Mouse (Mus musculus) cerebellum, postnatal 4 days (tissue): ENCODE data around the gene Slc6a21.
"Not testable (repeated sequence)": the region's sequence is repeated elsewhere in the genome, so short reads cannot be mapped to it uniquely, and the experiment has no call there.

Source experiments
- DNase-seq, 2 experiments: peaks; one replicate each; pipeline ENCODE4 v3.0.0; 2022; ENCODE audit warnings: low spot score in 2 of 2, mixed read lengths in 1 of 2

Gene Slc6a21

DNA sequence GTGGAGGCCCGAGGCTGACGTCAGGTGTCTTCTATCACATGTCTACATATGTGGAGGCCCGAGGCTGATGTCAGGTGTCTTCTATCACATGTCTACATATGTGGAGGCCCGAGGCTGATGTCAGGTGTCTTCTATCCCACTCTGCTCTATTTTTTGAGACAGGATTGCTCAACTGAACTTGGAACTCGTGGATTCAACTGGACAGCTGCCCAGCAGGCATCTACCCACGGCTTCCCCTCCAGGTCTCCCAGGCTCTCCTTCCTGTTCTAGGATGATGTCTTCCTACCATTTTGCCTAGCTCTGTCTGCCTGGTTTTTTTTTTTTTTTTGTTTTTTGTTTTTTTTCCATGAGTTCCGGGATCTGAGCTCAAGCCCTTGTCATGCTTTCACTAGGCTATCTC lies 21.5 kb upstream of the Slc6a21 start:
- DNase-seq, result not testable (repeated sequence)

DNA sequence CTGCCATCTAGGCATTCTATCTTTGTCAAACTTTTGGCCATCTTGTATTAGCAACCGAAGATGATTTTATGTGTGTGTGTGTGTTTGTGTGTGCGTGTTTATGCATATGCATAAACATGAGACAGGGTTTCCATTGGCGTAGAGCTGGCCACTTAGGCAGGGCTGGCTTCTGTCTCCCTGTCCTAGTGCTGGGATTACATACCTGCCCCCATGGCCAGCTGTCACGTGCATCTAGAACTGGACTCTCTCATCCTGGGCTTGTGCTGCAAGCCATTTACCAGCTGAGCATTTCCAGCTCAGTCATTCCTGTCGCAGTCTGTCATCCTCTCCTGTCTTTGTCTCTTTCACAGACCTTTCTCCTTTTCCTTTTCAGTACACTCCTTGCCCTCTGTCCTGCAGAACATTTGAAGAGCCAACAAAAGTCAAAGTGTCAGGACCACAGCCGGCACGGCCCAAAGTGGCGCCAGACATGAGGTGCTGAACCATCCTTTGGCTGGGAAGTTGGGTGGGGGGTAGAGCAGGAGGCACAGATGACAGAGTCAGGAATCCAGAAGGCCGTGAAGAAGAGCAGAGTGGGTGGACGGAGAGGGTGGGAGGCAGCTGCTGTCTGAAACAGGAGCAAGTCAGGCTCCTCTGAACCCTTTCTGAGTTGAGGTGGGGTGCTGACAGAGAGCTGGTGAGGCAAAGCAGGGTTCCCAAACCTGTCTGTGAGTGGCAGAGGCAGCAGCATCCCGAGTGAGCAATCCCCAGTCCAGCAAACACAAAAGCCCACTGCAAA lies 20.1 kb upstream of the Slc6a21 start:
- DNase-seq, result no peak

- no peak for DNase-seq
These were observed 18.0 kb upstream of the Slc6a21 start for GRCm38 (mm10) chr7:45259281-45259680.

GRCm38 (mm10) chr7:45262266-45262665 lies 15.0 kb upstream of the Slc6a21 start:
- no peak for DNase-seq

GRCm38 (mm10) chr7:45263006-45263607 lies 14.2 kb upstream of the Slc6a21 start:
- no peak for DNase-seq

DNA sequence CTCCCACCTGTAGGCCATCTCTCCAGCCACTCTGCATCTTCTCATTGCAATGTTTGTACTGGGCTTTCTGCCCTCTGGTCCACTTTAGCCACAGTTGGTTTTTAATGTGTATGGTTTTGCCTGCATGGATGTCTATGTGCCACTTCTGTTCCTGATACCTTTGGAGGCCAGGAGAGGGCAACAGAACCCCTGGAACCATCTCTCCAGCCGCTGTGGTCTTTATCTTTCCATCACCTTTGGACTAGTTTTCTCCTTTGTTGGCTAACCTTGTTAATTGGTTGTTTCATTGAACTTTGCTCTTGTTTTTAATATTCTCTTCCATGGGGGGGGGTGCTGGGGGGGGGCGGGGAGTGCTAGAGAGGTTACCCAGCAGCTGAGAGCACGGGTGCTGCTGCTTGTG lies 13.0 kb upstream of the Slc6a21 start:
- no peak for DNase-seq

DNA sequence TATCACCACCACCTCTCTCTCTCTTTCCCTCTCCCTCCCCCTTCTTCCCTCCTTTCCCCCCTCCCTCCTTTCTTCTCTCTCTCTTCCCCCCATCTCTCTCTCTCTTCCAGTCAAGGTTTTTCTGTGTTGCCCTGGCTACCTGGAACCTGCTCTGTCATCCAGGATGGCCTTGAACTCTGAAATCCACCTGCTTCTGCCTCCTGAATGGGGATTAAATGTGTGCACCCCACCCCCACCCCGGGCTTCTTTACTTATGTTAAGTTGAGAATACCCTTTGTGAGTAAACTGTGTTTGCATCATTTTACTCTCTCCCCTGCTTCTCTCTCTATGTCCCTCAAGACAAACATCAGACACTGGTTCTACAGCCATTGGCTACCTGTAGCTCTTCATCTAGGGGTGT lies 11.8 kb upstream of the Slc6a21 start:
- no peak for DNase-seq

DNA sequence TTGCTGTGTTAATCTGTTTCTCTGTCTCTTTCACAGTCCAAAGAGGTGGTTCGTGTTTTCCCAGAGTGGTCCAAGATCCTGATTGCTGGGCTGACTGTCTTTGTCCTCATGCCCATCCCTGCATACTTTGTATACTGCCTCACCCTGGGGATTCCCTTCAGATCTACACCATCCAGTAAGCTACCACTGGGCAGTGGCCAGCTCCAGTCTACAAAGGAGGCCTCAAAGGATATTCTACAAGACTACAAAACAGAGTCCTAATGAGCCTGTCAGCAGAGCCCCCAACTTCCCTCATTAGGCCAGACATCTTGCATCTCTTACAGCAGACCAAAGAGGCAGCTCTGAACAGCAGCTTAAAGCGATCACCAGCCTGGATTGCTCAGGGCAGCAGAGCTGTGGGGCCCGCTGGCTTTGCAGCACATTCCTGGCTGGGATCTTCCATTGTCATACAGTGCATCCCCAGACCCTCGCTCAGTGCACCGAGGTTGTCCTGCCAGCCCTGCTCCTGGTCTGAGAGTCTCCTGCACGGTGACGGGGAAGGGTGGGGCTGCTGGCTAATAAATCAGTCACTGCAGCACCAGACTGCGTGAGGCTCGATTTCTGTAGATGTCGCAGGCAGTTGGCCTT lies 4.4 kb upstream of the Slc6a21 start:
- no peak for DNase-seq

DNA sequence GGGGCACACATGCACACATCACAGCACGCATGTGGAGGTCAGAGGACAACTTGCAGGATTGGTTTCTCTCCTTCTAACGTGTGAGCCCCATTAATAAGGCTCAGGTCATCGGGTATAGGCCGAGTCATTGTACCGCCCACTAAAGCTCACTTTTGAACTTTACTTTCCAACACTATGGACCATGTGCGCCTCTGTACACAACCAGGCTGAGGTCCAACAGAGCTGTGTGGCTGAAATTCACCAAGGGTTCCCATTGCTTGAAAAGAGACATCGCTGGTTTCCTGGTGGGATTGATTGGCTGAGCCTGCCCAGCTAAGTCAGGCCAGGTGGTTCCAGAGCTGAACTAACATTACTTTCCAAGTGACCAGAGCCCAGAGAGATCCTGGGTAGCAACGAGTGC lies 3.6 kb upstream of the Slc6a21 start:
- DNase-seq, result no peak

DNA sequence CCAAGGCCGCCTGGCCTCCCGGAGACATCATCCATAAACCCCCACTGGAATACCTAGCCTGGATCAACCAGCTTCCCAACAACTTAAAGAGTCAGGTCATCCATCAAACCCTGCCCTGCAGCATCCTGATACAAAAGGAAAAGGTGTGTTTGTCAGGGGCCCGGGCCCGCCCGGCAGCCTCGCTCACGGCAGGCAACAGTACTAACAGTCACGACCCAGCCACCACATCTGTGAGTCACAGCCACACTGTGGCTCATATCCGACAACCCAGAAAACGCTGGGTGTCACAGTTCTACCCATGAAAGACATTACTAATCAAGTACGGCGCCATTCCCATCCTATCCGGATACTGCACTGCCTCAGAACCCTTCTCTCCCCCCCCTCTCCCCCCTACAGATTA lies 9.2 kb downstream of the Slc6a21 start:
- DNase-seq, result no peak

- no peak for DNase-seq
These were observed 19.3 kb downstream of the Slc6a21 start for GRCm38 (mm10) chr7:45296626-45297025.

- DNase-seq, result no peak
These were observed 20.2 kb downstream of the Slc6a21 start for GRCm38 (mm10) chr7:45297563-45297962.

DNA sequence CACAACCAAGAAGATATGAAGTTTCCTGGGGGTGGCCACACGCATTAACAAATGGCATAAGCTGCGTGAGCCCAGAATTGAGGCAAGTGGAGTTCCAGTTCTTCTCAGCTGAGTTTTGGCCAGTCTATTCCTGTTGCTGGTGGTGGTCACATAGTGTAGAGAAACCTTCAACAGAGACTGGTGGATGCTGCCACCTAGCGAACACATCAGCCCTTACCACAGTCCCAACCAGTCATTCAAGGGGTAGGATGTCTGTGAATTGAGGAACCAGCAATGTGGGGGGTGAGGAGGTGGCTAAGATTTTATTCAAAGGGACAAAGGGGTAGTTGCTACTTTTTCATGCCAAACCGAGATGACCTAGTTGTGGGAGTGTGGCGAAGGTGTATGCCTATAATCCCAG lies 22.4 kb downstream of the Slc6a21 start:
- DNase-seq, result peak in 1 of 2 experiments; percentile 64

- peak in 1 of 2 experiments; percentile 72 for DNase-seq
These were observed 23.0 kb downstream of the Slc6a21 start for GRCm38 (mm10) chr7:45300270-45300669.

GRCm38 (mm10) chr7:45302626-45303025 lies 25.3 kb downstream of the Slc6a21 start:
- DNase-seq, result peak in 1 of 2 experiments; percentile 53

GRCm38 (mm10) chr7:45304869-45305268 lies 27.6 kb downstream of the Slc6a21 start:
- DNase-seq, result no peak

GRCm38 (mm10) chr7:45305275-45305674 lies 28.0 kb downstream of the Slc6a21 start:
- peak; percentile 47 to 68 for DNase-seq

DNA sequence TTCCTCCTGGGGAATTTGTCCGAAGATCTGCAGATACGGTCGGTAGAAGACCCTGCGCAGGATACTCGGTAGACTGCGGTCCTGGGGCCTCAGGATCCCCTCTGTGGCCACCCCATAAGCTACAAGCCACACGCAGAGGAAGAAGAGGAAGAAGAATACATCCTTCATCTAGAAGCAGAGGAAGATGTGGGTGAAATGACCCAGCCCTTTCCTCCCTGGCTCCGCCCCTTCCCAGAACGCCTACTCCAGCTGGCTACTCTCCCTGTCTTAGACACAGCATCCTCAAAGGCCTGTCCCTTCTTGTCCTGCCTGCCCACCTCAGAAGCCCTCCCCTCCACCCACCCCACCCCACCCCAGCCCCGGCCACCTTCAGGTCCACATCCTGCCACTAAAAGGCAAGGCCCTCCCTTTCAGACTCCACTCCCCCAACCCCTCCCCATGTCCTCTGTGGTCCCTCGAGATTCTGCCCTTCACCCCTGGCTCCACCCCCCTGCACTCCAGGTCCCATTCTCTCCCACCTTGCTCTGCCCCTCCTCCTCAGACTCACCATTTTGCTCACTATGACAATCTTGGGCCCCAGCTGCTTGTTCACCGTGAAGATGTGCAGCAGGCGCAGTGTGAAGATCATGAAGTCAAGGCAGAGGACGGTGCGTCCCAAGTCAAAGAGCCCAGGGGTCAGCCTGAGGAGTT lies 31.4 kb downstream of the Slc6a21 start:
- no peak for DNase-seq

GRCm38 (mm10) chr7:45309455-45309854 lies 32.1 kb downstream of the Slc6a21 start:
- DNase-seq, result peak in 1 of 2 experiments; percentile 53

DNA sequence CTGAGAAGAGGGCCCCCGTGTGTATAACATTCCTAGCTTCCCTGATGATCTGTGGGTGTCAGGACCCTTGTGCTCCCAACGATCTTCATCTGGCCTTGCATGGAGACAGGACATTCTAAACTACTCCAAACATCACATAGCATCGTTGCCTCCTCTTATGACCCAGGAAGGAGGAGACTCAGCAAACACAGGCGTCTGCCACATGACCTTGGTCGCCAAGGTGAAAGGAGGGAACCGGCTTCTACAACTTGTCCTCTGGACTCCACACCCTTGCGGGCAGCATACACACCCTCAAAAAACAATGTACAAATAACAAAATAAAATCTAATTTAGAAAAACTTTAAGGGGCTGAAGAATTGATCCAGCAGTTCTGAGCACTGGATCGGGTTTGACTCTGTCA lies 34.7 kb downstream of the Slc6a21 start:
- no peak for DNase-seq

- no peak for DNase-seq
These were observed 35.6 kb downstream of the Slc6a21 start for GRCm38 (mm10) chr7:45312686-45313453.

DNA sequence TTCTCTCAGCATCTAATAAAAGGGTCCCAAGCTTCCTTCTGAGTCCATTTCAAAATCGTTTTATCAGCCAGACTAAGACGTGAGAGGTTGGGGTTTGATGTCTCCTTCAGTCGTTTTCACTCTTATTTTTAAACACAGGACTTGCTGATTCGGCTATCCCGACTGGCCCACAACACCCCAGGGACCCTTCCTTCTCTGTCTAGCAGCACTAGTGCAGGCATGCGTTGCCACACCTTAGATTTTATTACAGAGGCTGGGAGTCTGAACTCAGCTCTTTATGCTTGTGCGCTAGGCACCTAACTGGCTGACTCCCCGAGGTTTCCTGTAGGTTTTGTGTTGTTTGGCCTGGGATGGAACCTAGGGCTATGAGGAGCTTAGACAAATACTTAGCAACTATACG lies 36.2 kb downstream of the Slc6a21 start:
- DNase-seq, result no peak
